Mouse (Mus musculus): ENCODE results near the gene Slc26a9.

The Slc26a9 gene

GRCm38 (mm10) chr1:131736494-131736893 is 7.3 kb upstream of the Slc26a9 start:
- no peak for DNase-seq (ENCODE audit: low spot score in 2 of 2)

DNA sequence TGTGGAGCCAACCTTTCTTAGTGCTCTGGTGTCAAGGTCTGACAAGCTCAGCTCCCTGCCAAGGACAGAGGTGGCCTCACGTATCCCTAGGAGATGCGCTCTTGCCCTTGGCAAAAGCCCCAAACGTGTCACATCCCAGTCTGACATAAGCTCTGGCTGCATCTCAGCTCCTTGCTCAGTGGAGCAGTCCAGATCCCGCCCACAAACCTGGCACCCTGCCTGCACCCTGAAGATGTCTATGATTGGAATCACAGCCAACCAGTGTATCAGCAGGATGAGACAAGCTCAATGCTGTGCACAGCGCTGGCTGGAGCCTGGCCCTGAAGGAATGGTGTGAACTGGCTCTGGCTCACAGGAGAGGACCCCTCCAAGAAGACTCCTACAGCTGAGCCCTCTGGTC is 6.6 kb upstream of the Slc26a9 start:
- DNase-seq (ENCODE audit: low spot score in 2 of 2): peak; percentile 85 to 92

DNA sequence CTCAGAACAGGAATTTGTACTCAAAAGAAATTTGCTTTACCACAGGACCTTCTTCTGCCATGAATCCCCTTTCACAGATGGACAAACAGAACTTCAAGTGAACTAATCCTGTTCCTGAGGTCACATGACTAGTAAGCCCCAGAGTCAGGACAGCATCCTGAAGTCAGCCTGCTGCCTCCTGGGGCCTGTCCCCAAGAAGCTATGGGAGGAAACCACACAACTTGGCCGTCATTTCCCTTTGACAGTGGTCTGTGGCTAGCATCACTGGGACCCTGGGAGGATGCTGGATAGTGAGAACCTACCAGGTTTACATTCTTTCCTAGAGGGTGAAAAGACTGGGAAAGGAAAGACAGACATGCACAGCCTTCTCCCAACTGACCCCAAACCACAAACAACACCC is 5.1 kb upstream of the Slc26a9 start:
- no peak for DNase-seq (ENCODE audit: low spot score in 2 of 2)

DNA sequence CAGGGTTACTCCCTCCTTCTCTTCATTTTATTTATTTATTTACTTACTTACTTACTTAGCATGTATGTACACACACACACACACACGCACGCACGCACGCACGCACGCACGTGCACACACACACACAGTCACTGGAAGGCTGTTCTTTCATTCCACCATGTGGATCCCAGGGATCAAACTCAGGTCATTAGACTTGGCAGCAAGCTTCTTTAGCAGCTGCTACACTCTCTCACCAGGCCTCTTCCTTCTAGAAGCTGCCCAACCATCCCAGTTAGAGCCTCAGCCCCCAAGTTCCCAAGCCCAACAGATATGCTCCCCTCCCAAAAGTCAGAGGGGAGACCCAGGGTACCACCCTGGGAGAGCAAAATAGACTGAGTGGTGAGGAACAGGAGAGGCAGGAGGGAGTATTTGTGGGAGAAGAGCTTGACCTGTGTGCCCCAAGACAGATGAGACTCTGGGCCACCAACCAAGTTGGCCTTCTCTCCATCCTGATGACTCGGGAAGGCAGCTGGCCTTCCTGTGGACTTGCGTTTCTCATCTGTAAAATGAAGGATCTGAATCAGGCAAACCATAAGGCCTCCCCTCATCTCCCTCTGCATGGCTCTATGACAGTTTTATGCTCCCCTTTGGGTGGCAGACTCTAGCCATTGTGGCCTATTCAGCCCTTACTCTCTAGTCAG is 4.2 kb upstream of the Slc26a9 start:
- DNase-seq (ENCODE audit: low spot score in 2 of 2): no peak

DNA sequence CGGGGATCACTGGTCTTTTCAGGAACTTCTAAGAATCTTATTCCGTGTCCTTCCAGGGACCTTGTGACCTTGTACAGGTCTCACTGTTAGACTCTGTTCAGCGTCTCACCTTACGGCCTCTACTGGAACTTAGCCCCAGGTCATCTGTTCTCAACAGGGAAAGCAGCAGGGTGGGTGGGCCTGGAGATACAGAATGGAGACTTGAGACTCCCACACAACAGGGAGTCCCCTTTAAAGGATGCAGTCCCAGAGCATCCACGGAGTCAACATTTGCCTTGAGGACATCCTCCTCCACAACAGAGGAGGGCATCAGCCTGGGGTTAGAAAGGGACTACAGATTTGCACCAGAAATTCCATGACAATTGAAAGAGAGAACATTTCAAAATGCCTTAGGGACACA is 1.6 kb downstream of the Slc26a9 start:
- DNase-seq (ENCODE audit: low spot score in 2 of 2): no peak

DNA sequence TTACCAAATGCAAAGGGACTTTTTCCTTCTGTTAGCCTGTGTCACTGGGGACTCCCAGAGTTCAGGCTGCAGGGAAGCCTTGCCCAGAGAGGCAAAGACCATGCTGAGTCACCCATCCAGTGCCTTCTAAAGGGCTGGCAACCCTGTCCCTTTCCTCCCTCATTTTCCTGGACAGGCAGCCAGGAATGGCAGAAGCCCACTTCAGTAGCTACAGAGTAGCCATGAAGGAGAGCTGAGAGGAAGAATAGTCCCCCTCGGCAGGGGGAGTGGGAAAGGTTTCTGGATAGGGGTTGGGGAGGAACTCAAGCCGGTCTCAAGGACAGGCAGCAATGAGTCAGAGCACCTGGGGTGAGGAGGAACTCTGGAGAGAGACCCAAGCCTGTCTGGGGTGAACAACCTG is 3.9 kb downstream of the Slc26a9 start:
- no peak for DNase-seq (ENCODE audit: low spot score in 2 of 2)

DNA sequence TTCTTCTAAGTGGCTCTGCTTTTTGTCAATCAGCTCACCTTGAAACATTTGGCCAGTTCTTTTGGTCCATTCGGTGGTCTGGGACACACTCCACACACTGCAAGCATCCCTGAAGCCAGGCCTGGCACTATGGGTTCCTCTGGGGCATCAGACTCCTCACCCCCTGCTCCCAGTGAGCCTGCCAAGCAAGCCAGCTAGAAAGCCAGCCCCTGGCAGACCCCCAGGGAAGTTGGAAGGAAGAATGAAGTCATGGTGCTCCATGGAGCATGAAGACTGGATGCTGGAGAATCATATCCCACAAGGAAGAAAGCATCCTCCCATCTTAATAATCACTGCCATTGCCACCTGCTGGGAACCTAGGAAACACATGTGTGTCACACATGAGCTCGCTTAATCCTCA is 4.8 kb downstream of the Slc26a9 start:
- no peak for DNase-seq (ENCODE audit: low spot score in 2 of 2)

DNA sequence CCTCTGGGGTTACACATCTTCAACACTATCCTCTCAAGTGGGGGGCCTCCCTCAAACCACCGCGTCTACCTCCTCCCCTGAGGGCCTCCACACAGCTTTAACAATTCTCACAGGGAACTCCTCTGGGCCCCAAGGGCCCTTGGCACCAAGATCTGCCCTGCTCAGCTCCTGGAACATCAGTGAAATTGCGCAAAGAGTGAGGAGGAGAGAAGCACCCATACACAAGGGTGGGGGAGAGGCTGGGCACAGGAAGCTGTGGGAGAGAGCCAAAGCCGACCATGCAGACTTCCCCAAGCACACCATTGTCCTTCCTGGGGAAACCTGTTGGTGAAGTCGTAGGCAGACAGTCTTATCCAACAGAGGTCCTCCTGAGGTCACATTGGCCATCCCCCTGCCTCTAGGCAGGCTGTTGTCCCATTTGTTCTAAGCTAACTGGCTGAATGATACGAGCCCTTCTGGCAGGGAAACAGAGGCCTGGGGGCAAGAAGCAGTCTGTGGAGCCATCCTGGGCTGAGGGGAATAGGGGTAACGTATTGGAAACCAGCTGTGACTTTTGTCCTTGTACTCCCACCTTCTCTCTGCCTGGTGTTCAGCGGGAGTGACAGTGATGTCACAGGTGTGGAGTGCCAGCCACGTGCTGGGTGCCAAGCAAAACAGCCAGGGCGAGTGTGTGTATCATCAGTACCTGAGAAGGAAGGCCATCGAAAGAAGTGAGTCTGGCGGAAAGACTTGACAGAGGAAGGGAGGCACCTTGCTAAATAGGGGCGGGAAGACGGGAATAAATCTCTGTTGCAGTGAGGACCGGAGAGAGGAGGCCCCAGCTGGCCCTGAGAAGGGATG is 6.1 kb downstream of the Slc26a9 start:
- DNase-seq (ENCODE audit: low spot score in 2 of 2): no peak

GRCm38 (mm10) chr1:131751181-131751890 is 7.5 kb downstream of the Slc26a9 start:
- DNase-seq (ENCODE audit: low spot score in 2 of 2): no peak

DNA sequence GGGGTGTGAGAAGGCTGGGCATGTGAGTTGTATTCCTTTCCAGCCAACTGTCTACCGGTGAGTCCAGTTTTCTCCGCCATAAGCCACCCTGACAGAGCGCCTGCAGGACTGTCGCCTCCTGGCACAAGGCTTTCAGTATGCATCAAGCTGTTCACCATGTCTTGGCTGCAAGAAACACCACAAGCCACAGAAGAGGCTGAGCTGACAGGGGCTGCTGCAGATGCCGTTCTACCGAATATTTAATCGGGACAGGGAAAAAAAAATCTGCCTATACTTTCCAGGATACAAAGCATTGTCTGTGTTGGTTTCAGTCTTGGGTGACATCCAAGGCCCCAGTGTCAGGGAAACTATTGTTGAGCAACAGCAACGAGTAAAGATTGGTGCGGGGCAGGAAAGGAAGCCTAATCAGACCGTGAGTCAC is 8.1 kb downstream of the Slc26a9 start:
- no peak for DNase-seq (ENCODE audit: low spot score in 2 of 2)

- DNase-seq (ENCODE audit: low spot score in 2 of 2): no peak
Measured at GRCm38 (mm10) chr1:131754212-131754829, 10.5 kb downstream of the Slc26a9 start.

GRCm38 (mm10) chr1:131754916-131755315 is 11.1 kb downstream of the Slc26a9 start:
- DNase-seq (ENCODE audit: low spot score in 2 of 2): peak; percentile 22 to 43

- no peak for DNase-seq (ENCODE audit: low spot score in 2 of 2)
Measured at GRCm38 (mm10) chr1:131757211-131757610, 13.4 kb downstream of the Slc26a9 start.

DNA sequence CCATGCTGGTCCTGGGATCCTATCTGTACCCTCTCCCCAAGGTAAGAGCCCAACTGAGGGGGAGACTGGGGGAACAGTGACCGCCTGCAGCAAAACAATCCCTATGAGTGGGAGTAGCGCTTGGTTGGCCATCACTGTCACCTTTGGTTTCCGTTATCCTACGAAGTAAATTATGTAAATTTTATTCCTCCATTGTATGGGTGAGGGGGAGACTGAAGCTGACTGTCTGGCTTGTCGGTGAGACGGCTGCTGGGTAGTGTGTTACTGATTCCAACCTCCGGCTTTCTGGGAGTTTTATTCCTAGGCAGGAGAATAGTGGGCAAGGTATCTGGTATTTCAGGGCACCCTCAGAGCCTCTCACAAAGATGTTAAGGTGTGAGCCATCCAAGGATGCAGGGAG is 15.0 kb downstream of the Slc26a9 start:
- DNase-seq (ENCODE audit: low spot score in 2 of 2): no peak

DNA sequence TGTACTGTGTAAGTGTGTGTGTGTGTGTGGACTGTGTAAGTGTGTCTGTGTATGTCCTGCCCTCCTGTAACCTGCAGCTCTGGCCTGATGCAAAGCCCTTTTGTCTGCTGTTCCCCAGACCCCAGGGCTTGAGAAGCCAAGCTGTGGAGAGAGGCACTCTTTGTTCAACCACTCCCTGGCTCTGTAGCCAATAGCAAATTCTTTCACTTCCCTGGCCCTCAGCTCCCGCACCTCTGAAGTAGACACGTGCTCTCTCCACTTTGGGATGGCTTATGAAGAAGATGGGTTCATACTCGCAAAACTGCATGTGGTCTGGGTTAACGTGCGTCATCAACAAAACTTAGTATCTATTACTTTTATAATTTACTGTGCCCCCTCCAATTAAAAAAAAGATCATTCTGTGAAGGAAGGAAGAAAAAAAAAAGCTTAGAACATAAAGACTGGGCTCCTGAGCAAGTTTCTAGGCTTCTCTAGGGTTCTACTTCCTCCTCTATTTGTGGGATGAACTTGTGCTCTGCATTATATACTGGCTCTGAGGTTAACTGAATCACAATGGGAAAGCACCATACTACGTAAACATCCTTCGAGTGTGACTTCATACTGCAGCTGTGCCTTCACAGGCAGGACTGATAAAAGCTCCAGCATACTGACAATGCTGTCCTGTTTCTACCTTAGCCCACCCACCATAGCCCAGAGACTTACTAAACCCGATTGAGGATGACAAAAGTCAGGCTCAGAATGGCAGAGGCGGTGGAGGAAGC is 16.0 kb downstream of the Slc26a9 start:
- DNase-seq (ENCODE audit: low spot score in 2 of 2): no peak

DNA sequence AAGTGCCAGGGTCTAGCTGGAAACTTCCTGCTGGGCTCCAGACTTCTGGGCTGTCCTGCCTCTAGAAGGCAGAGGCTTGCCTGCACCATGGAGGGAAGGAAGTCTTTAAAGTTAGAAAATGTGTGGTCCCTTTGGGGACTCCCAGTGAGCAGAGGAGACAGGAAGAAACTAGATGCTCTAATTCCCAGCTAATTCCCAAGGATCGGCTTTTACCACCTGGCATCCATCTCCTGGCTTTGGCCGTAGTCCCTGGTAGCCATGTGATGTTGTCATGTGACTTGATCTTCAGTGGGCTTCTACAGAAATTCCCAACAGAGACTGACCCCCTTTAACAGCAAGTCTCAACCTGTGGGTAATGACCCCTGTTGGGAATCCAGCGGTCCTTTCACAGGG is 16.6 kb downstream of the Slc26a9 start:
- no peak for DNase-seq (ENCODE audit: low spot score in 2 of 2)

DNA sequence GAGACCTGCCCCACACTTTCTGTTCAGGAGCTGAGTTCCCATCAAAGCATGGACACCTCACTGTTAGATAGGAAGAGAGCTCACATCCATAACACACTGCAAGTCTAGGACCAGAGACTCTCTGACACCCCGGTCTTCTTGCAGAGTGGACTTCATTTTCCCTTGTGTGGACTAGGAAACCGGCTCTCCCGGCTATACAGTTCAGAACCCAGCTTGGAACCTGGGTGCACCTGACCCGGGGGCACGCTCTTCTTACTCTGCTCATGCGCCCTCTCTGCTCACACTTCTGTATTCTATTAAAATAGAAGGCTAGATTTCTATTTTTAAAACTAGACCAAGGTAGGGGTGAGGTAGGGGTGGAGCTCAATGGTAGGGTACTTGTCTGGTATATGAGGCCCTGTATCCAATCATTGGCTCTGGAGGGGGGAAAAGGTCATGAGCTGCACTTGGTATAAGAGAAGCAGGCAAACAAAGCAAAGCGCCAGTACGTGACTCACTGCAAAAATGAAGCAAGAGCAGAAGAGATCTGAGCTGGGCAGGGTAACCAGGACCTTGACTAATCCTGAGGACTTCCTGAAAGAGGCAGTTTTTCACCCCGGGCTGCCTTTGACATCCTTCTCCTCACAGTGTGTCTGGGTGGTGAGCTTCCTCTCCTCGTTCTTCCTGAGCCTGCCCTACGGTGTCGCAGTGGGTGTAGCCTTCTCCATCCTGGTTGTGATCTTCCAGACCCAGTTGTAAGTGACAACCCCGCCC is 17.4 kb downstream of the Slc26a9 start:
- DNase-seq (ENCODE audit: low spot score in 2 of 2): peak in 1 of 2 experiments; percentile 3

DNA sequence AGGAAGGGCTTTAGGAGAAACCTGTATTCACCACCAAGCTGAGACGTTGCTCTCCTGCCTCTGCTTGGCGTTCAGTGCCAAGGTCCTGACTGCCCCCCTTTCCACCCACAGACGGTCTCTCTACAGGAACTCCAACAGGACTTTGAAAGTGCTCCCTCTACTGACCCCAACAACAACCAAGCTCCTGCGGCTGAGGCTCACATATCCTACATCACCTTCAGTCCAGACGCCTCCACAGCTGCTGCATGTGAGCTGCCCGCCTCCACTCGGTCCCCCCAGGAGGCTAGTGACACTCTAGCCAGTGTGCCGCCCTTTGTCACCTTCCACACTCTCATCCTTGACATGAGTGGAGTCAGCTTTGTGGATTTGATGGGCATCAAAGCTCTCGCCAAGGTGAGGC is 19.9 kb downstream of the Slc26a9 start:
- peak in 1 of 2 experiments; percentile 6 for DNase-seq (ENCODE audit: low spot score in 2 of 2)

DNA sequence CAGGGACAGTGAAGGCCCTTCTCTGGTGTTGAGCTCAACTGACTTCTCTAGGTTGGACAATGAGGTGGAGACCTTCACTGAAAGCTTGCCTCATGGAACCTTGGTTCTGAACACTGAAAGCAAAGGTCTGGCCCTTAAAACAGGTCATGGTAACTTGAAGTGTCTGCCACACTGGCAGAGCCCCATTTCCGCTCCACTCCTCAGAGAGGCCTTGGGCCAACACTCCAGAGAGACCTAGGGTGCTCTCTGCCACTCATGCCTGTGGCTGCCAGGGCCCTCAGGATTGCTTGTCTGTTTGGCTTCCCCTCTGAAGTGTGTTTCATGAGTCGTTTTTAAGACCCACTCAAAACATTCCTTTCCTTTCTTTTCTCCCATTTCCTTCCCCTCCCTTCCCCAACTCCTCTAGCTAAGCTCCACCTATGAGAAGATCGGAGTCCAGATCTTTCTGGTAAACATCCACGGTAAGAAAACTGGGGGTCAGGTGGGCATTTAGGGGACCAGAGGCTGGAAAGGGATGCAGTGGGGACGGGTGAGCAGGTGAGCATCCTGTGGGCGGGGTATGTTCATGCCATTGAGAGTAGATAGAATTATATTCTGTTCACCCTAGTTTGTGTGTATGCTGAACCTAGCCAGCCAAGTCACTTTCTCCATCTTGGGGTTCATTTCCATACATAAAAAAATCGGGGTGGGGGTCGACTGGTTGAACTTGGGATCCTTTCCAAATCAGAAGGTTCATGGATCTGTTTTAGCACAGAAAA is 20.9 kb downstream of the Slc26a9 start:
- peak; percentile 3 to 5 for DNase-seq (ENCODE audit: low spot score in 2 of 2)

Measured in frontal cortex, postnatal 10 days (tissue).